In genomic region chr4:87667556-87668154, GRCm38 (mm10) we compare ENCODE assay signal across 15 mouse cellular contexts.
A peak's percentile ranks its signal among the peaks of the same experiment; 100 is the strongest.
DNase-seq lines count a peak whose midpoint lies in the region; ATAC-seq lines count a peak whose summit lies in the region.
"Had no signal": no experiment of that assay in that cellular context is flagged by ENCODE, and none has a peak within 500 bp of the region (broad histone marks: within the 10 kb centered on the region; RNA-seq: fewer than 3 reads in every experiment).

No protein-coding gene starts in this region.

- ATAC-seq in forebrain, embryonic 16.5 days = peak; percentile 74
- ATAC-seq: intestine, embryonic 15.5 days had no signal

- WGBS in forebrain, embryonic 16.5 days = 47% methylated on average over 5 of the region's 5 CpGs

- no peak overlapping the region for H3K4me2 ChIP-seq in forebrain, embryonic 16.5 days (ENCODE audit: low read length)
- H3K4me2 ChIP-seq: intestine, embryonic 15.5 days; liver, embryonic 15.5 days; neural tube, embryonic 13.5 days had no signal

- H3K4me3 ChIP-seq in forebrain, embryonic 16.5 days (replicated peaks; ENCODE audit: low read length) = no peak overlapping the region
- H3K4me3 ChIP-seq: heart, adult 2 months; intestine, embryonic 15.5 days; liver, embryonic 15.5 days; megakaryocyte, embryonic 14.5 days; neural tube, embryonic 13.5 days had no signal

- H3K36me3 ChIP-seq in forebrain, embryonic 16.5 days (ENCODE audit: control insufficient read depth, insufficient read depth) = no peaks in the 10 kb centered on the region
- H3K36me3 ChIP-seq: intestine, embryonic 15.5 days; liver, embryonic 15.5 days; neural tube, embryonic 13.5 days had no signal

- H3K4me1 ChIP-seq in forebrain, embryonic 16.5 days (replicated peaks; ENCODE audit: control insufficient read depth, insufficient read depth, low read length) = peaks cover 12% of the 10 kb centered on the region
- H3K4me1 ChIP-seq: intestine, embryonic 15.5 days; liver, embryonic 15.5 days; megakaryocyte, embryonic 14.5 days; neural tube, embryonic 13.5 days had no signal

- no peak overlapping the region for H3K9ac ChIP-seq in forebrain, embryonic 16.5 days (replicated peaks; ENCODE audit: low read depth, low read length)
- H3K9ac ChIP-seq: intestine, embryonic 15.5 days; liver, embryonic 15.5 days; neural tube, embryonic 13.5 days had no signal

- peak overlapping the region; percentile 41; the same call in 1 of the 2 replicates for H3K27ac ChIP-seq in forebrain, embryonic 16.5 days (ENCODE audit: low read length)
- H3K27ac ChIP-seq: heart, adult 2 months; intestine, embryonic 15.5 days; liver, embryonic 15.5 days; neural tube, embryonic 13.5 days had no signal

- DNase-seq in cerebellum, postnatal 10 days = peak; percentile 29 to 31
- no peak for DNase-seq in cerebellum, adult 11 months
- DNase-seq in kidney, adult 9 months = peak; percentile 11
- DNase-seq in kidney, postnatal 10 days = no peak
- peak; percentile 82 for DNase-seq in lung, postnatal 25 days (ENCODE audit: low spot score)
- DNase-seq in heart, postnatal 14 days = no peak
- no peak for DNase-seq in cerebellum, adult 11-12 months
- DNase-seq: heart, adult 2 months; heart, postnatal 10 days; thymus, adult 18-20 months had no signal

- H3K9me3 ChIP-seq in forebrain, embryonic 16.5 days (ENCODE audit: control insufficient read depth, low read length) = no peaks in the 10 kb centered on the region
- H3K9me3 ChIP-seq: intestine, embryonic 15.5 days; liver, embryonic 15.5 days; megakaryocyte, embryonic 14.5 days; neural tube, embryonic 13.5 days had no signal

- no peaks in the 10 kb centered on the region for H3K27me3 ChIP-seq in forebrain, embryonic 16.5 days (replicated peaks; ENCODE audit: control insufficient read depth, insufficient read depth, low read length)
- H3K27me3 ChIP-seq: intestine, embryonic 15.5 days; liver, embryonic 15.5 days; megakaryocyte, embryonic 14.5 days; neural tube, embryonic 13.5 days had no signal

- intact Hi-C loops in heart, postnatal 14 days (cut with DNase I) = no loop called here

Comparison
In these comparisons a context has a peak if more than half of its experiments do, and no peak if none do; other contexts are left out.
1. DNase-seq: peak in cerebellum, postnatal 10 days (2 of 2), kidney, adult 9 months (single experiment) and lung, postnatal 25 days (single experiment); none in cerebellum, adult 11 months (single experiment), kidney, postnatal 10 days (single experiment), heart, postnatal 14 days (0 of 2) and cerebellum, adult 11-12 months (single experiment).